Mouse (Mus musculus) heart, embryonic 12.5 days (tissue): ENCODE measurements around the gene Mab21l1. TPM values are rescaled to one million over a fixed set of nuclear protein-coding genes. Genes with fewer than 3 reads are reported as not detected.

Experiments used
- ATAC-seq: fragments of 200-750 bp; cut with Nextera tagmentation; 2 replicates; pipeline ENCODE4 v1.8.0; 2017; ENCODE audit warnings: moderate TSS enrichment, moderate library complexity; ENCODE audit not compliant: insufficient number of reproducible peaks, low FRiP score
- H3K27ac ChIP-seq: fragments of 300-500 bp; sonication (generic); 2 replicates; pipeline ENCODE4 v1.5.1; 2016; ENCODE audit warnings: mild to moderate bottlenecking, moderate library complexity; ENCODE audit not compliant: poor library complexity, severe bottlenecking
- H3K27me3 ChIP-seq: fragments of 300-500 bp; sonication (generic); replicated peaks from 2 replicates; pipeline ENCODE4 v1.6.1; 2016; ENCODE audit warnings: mild to moderate bottlenecking, moderate library complexity
- H3K36me3 ChIP-seq: fragments of 300-500 bp; sonication (generic); 2 replicates; pipeline ENCODE4 v1.6.1; 2016; ENCODE audit warnings: mild to moderate bottlenecking, moderate library complexity
- H3K4me1 ChIP-seq: fragments of 300-500 bp; sonication (generic); replicated peaks from 2 replicates; pipeline ENCODE4 v1.6.1; 2016; ENCODE audit warnings: mild to moderate bottlenecking
- H3K4me2 ChIP-seq: fragments of 300-500 bp; sonication (generic); 2 replicates; pipeline ENCODE4 v1.6.1; 2016; ENCODE audit warnings: mild to moderate bottlenecking, moderate library complexity
- H3K4me3 ChIP-seq: fragments of 300-500 bp; sonication (generic); 2 replicates; pipeline ENCODE4 v1.5.1; 2016; ENCODE audit warnings: mild to moderate bottlenecking
- H3K9ac ChIP-seq: fragments of 300-500 bp; sonication (generic); 2 replicates; pipeline ENCODE4 v1.6.1; 2016; ENCODE audit warnings: mild to moderate bottlenecking, moderate library complexity
- H3K9me3 ChIP-seq: fragments of 300-500 bp; sonication (generic); replicated peaks from 2 replicates; pipeline ENCODE4 v1.6.1; 2016; ENCODE audit warnings: mild to moderate bottlenecking, moderate library complexity
- WGBS: fragments of 180-500 bp; shearing (Covaris S2); methylation state at CpG from one replicate; pipeline ENCODE4 v1.1.7; 2016; 5-methylcytosine and 5-hydroxymethylcytosine counted together
- polyA plus RNA-seq: library from polyadenylated mRNA; unstranded; fragments of >200 nt; fragmentation: Nextera tagmentation; extraction: Ambion mirVana; gene quantifications from 2 replicates; pipeline ENCODE4 v1.2.1, GENCODE M21; 2016

Gene Mab21l1
- polyA plus RNA-seq, 1 experiment from 2014 or later: 0.42 TPM

DNA sequence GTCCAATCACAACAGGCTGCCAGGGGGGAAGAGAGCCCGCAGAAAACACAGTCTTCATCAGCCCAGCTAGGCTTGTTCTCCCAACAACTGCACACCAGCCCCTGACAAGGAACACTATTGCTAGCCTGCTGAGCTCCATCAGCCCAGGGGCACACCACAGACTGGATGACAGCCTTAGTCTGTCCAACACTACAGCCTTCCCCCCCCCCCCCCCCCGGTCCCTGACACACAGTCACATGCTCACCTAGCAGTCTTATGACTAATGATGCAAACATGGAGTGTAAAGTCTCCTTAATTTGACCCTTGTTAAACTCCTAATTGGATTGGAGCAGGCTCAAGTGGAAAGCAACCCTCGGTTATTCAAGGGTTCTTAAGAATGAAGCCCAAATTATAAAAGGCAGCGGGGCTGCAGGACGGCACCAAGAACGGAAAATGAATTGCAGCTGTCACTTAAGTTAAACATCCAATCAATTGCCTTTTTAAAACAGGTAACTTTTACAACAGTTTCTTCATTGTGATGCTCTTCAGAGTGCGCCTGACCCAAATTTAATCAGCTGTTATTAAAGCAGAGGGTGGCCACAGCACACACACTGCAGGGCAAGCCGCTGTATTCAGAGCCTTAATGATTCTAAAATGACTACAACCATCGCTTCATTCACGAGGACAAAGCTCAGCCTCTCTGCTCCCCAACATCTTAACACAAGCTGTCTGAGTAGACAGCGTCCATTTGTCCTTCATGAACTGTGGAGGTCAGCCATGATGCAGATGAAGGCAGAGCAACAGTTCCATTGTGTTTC is 26.3 kb upstream of the Mab21l1 start:
- Histone ChIP-seq H3K27me3 (no peaks in the 10 kb centered on the region), H3K27ac (no peak overlapping the region), H3K9me3 (no peaks in the 10 kb centered on the region), H3K4me2 (no peak overlapping the region), H3K4me3 (no peak overlapping the region), H3K4me1 (peaks cover 10% of the 10 kb centered on the region), H3K36me3 (no peaks in the 10 kb centered on the region), H3K9ac (no peak overlapping the region)
- no peak for ATAC-seq
- 75% methylated on average over 11 of the region's 11 CpGs for WGBS

- WGBS: 75% methylated on average over 11 of the region's 11 CpGs
- Histone ChIP-seq H3K4me1 (peaks cover 10% of the 10 kb centered on the region), H3K4me3 (no peak overlapping the region), H3K36me3 (no peaks in the 10 kb centered on the region), H3K9me3 (no peaks in the 10 kb centered on the region), H3K9ac (no peak overlapping the region), H3K4me2 (no peak overlapping the region), H3K27me3 (no peaks in the 10 kb centered on the region), H3K27ac (no peak overlapping the region)
- no peak for ATAC-seq
Measured at GRCm38 (mm10) chr3:55756602-55757190, 25.6 kb upstream of the Mab21l1 start.

DNA sequence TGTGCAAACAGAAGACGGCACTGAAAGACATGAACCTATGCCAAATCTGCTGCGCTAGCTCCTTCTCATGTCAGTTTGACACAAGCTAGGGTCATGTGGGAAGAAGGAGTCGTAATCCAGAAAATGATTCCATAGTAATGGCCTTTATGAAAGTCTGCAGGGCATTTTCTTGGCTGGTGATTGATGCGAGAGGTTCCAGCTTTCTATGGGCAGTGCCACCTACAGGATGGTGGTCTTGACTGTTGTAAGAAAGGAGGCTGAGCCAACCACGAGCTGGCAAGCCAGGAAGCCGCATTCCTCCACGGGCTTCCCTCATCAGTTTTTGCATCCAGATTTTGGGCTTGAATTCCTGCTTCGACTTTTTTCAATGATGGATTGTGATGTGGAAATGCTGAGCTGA is 24.0 kb upstream of the Mab21l1 start:
- no peak overlapping the region for H3K9ac ChIP-seq
- H3K4me1 ChIP-seq: peaks cover 10% of the 10 kb centered on the region
- H3K4me3 ChIP-seq: no peak overlapping the region
- H3K36me3 ChIP-seq: no peaks in the 10 kb centered on the region
- ATAC-seq: no peak
- H3K27ac ChIP-seq: no peak overlapping the region
- H3K4me2 ChIP-seq: no peak overlapping the region
- WGBS: 68% methylated on average over 8 of the region's 8 CpGs
- H3K27me3 ChIP-seq: no peaks in the 10 kb centered on the region
- H3K9me3 ChIP-seq: no peaks in the 10 kb centered on the region

GRCm38 (mm10) chr3:55763591-55763990 is 18.7 kb upstream of the Mab21l1 start:
- no peak for ATAC-seq
- no peak overlapping the region for H3K4me3 ChIP-seq
- no peaks in the 10 kb centered on the region for H3K4me1 ChIP-seq
- no peaks in the 10 kb centered on the region for H3K27me3 ChIP-seq
- no peak overlapping the region for H3K27ac ChIP-seq
- no peaks in the 10 kb centered on the region for H3K9me3 ChIP-seq
- WGBS: 51% methylated on average over 8 of the region's 8 CpGs
- H3K36me3 ChIP-seq: no peaks in the 10 kb centered on the region
- H3K4me2 ChIP-seq: no peak overlapping the region
- no peak overlapping the region for H3K9ac ChIP-seq

GRCm38 (mm10) chr3:55768654-55769053 is 13.7 kb upstream of the Mab21l1 start:
- no peak for ATAC-seq
- Histone ChIP-seq H3K27ac (no peak overlapping the region), H3K27me3 (no peaks in the 10 kb centered on the region), H3K4me3 (no peak overlapping the region), H3K9ac (no peak overlapping the region), H3K4me2 (no peak overlapping the region), H3K36me3 (no peaks in the 10 kb centered on the region), H3K9me3 (no peaks in the 10 kb centered on the region), H3K4me1 (no peaks in the 10 kb centered on the region)
- WGBS: 77% methylated on average over 2 of the region's 2 CpGs

GRCm38 (mm10) chr3:55769308-55769707 is 13.0 kb upstream of the Mab21l1 start:
- H3K27me3 ChIP-seq: no peaks in the 10 kb centered on the region
- WGBS: 76% methylated on average over 2 of the region's 2 CpGs
- no peak for ATAC-seq

DNA sequence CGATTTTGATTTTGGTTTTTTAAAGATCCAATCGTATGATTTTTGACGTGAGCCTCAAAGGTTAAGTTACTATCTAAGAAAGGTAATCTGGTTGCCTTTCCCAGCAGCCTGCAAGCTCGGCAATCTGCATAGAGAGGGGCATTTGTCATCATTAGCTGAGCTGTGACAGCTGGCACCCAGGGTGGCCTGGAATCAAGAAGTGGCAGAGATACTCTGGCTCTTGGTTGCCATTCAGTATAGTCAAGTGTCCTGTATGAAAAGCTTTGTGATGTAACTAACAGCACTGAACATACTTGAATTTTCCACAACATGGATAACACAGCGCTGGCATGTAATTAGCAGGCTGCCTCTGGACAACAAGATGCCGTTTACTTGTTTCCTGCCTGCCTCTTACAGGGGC is 8.1 kb upstream of the Mab21l1 start:
- no peaks in the 10 kb centered on the region for H3K9me3 ChIP-seq
- ATAC-seq: no peak
- 35% methylated on average over 6 of the region's 6 CpGs for WGBS
- H3K4me2 ChIP-seq: no peak overlapping the region
- no peaks in the 10 kb centered on the region for H3K4me1 ChIP-seq
- no peak overlapping the region for H3K27ac ChIP-seq
- H3K9ac ChIP-seq: no peak overlapping the region
- H3K4me3 ChIP-seq: no peak overlapping the region
- H3K36me3 ChIP-seq: no peaks in the 10 kb centered on the region
- peaks cover 4% of the 10 kb centered on the region for H3K27me3 ChIP-seq

More at GRCm38 (mm10) chr3:55769308-55769707, 13.0 kb upstream of the Mab21l1 start:
- H3K4me2 ChIP-seq: no peak overlapping the region
- no peak overlapping the region for H3K4me3 ChIP-seq
- no peaks in the 10 kb centered on the region for H3K4me1 ChIP-seq
- no peak overlapping the region for H3K9ac ChIP-seq
- no peaks in the 10 kb centered on the region for H3K36me3 ChIP-seq
- no peaks in the 10 kb centered on the region for H3K9me3 ChIP-seq
- H3K27ac ChIP-seq: no peak overlapping the region

DNA sequence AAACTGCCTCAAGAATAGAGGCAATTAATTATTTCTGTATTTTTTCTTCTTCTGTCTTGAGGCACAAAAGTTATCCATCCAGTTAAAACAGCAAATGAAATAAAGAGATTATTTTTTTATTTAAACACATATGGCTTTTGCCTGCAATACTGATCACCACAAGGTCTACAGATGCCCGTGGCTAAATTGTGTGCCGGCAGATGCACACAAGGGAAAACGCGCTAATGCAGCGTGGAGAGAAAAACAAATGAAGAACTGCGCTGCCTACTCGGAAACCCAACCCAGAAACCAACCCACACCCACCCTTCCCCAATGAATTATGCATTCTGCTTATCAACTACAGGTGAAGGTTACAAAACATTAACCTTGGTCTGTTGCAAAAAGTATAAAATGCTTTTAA is 7.1 kb upstream of the Mab21l1 start:
- no peak for ATAC-seq
- H3K27me3 ChIP-seq: peaks cover 9% of the 10 kb centered on the region
- H3K36me3 ChIP-seq: no peaks in the 10 kb centered on the region
- no peaks in the 10 kb centered on the region for H3K9me3 ChIP-seq
- WGBS: 77% methylated on average over 7 of the region's 7 CpGs
- H3K4me3 ChIP-seq: no peak overlapping the region
- no peak overlapping the region for H3K27ac ChIP-seq
- H3K4me2 ChIP-seq: no peak overlapping the region
- H3K4me1 ChIP-seq: peaks cover 4% of the 10 kb centered on the region
- H3K9ac ChIP-seq: no peak overlapping the region

DNA sequence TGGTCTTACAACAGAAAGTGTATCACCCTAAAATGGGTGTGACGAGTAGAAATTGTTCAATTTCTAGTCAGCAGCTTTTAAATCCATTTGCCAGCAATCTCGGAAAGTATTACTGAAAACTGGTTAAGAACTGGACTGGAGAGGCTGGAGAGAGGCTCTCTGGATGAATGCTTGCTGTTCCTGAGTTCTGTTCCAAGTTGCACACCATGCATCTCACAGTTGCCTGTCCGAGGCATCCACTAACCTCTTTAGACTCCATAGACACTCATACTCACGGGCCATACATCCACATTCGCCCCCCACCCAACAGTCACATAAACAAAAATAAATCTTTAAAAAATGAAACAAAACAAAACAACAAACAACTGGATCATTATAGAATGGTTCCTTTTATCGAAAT is 6.6 kb upstream of the Mab21l1 start:
- WGBS: 86% methylated on average over 6 of the region's 6 CpGs
- Histone ChIP-seq H3K27me3 (peaks cover 14% of the 10 kb centered on the region), H3K4me3 (no peak overlapping the region)

GRCm38 (mm10) chr3:55777501-55777900 is 4.8 kb upstream of the Mab21l1 start:
- Histone ChIP-seq H3K9ac (no peak overlapping the region), H3K9me3 (no peaks in the 10 kb centered on the region), H3K36me3 (no peaks in the 10 kb centered on the region), H3K4me3 (no peak overlapping the region), H3K27ac (no peak overlapping the region), H3K4me2 (no peak overlapping the region), H3K4me1 (peaks cover 15% of the 10 kb centered on the region), H3K27me3 (peaks cover 29% of the 10 kb centered on the region)
- 54% methylated on average over 4 of the region's 4 CpGs for WGBS
- ATAC-seq: no peak

More for the DNA sequence above, 6.6 kb upstream of the Mab21l1 start:
- Histone ChIP-seq H3K4me2 (no peak overlapping the region), H3K27ac (no peak overlapping the region), H3K9ac (no peak overlapping the region), H3K36me3 (no peaks in the 10 kb centered on the region), H3K4me1 (peaks cover 9% of the 10 kb centered on the region), H3K9me3 (no peaks in the 10 kb centered on the region)
- no peak for ATAC-seq

DNA sequence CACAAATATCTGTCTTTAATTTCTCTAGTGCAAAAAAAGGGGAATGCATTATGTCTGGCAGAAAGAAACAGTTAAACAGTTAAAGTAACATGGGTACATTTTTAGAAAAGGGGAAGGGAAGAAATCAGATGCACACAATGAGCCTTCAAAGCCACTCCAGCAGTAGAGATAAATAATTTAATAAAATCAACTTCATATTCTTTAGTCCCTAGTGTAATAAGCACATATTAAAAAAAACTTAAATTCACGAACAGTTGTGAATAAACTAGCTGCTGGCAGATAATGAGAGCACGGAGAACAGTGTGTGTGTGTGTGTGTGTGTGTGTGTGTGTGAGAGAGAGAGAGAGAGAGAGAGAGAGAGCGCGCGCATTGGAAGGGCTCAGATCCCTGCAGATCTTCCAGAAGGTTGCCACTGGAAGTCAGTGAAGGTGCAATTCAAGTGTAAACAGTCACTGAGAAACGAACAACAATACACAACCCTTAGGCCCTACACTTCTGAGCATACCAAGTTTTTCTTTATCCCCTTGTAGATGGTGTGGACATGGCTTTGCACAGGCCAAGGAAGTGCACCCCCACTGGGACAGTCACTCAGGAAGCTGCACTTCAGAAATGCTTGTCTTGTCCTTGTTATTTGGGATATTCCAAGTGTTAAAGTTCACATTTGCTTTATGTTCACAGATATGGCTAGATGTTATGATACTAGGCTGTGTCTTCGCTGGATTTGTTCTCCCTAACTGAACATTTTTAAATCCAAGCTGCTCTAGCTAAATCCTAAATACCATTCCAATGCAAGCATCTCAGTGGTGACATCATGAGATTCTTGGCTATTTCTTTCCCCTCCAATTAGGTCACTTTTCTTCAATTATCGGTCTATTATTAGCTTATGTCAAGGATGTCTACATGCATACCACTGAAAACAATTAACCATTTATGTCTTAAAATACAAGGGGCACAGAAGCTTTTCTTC is 3.3 kb upstream of the Mab21l1 start:
- H3K4me1 ChIP-seq: peaks cover 31% of the 10 kb centered on the region
- no peak overlapping the region for H3K4me3 ChIP-seq
- WGBS: 56% methylated on average over 8 of the region's 8 CpGs
- H3K27ac ChIP-seq: no peak overlapping the region
- H3K9me3 ChIP-seq: no peaks in the 10 kb centered on the region
- no peak overlapping the region for H3K4me2 ChIP-seq
- ATAC-seq: no peak
- peaks cover 41% of the 10 kb centered on the region for H3K27me3 ChIP-seq
- no peaks in the 10 kb centered on the region for H3K36me3 ChIP-seq
- no peak overlapping the region for H3K9ac ChIP-seq
